Mouse (Mus musculus) megakaryocyte, embryonic 14.5 days (primary cell): ENCODE measurements around the gene Pnpla2.

Experiments used
- FLI1 ChIP-seq: IDR thresholded peaks from 2 replicates; pipeline ENCODE4 v1.6.1; 2012; ENCODE audit warnings: low read length, inconsistent platforms, mixed read lengths
- GATA1 ChIP-seq: IDR thresholded peaks from 3 replicates; pipeline ENCODE4 v1.6.1; 2012; ENCODE audit warnings: mixed read lengths, low read length, inconsistent platforms, borderline replicate concordance

DNA sequence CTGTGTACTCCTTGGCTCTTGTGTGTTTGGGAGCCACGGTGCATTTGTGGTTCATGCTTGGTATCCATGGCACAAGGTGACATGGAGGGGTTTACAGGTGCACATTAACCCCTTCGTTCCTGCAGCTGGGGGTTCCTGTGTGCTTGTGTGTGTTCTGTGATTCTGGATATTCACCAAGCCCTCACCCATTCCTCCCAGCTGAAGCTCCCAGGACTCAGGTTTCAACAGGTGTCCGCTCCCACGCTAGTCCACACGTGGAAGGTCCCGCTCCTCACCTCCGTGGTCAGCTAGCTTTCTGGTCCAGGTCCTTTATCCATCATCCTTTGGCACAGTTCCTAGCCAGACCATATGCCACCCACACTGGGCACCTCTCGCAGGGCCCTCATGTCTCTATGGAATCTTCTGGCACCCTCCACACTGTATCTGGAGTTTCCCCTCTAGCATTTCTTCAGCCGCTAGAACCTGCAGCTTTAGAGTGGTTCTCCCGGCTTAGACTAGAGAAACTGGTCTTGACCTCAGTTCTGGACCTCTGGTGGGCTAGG is 11.7 kb downstream of the Pnpla2 start:
- TF ChIP-seq GATA1 = no peak
- no peak for TF ChIP-seq FLI1
